Comparison of ENCODE assay signal across 8 mouse cellular contexts in the genomic region with DNA sequence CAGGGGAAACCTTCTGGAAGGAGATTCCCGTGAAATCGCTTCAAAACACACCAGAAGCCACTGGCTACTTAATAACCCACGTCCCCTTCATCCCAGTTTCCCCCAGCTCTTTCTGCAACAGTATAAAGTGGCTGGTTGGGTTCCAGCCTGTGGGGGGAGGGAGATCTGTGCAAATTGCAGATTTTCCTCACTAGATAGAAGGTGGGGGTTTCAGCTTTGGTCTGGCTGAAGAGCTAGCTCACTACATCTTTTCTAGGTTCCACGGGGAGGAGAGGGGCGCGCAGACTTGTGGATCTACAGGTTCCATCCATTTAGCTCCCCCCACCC. TPM values are rescaled to one million over a fixed set of nuclear protein-coding genes. Genes with fewer than 3 reads are reported as not detected.
DNase-seq lines count a peak whose midpoint lies in the region; ATAC-seq and TF ChIP-seq lines count a peak whose summit lies in the region.

No protein-coding gene starts in this region.

- no peaks in the 10 kb centered on the region for H3K9me3 ChIP-seq in heart, embryonic 11.5 days (replicated peaks; ENCODE audit: control insufficient read depth, low read length)
- H3K9me3 ChIP-seq in intestine, embryonic 16.5 days (ENCODE audit: control insufficient read depth, low read length): no peaks in the 10 kb centered on the region
- H3K9me3 ChIP-seq in neural tube, embryonic 13.5 days: peaks cover 4% of the 10 kb centered on the region; the same call in 1 of the 2 replicates

- no peak for TF ChIP-seq POLR2A in thymus, adult 2 months (IDR thresholded peaks at IDR 0.05; ENCODE audit: control insufficient read depth, extremely low read depth, insufficient read depth, low read length, poor library complexity)

- H3K4me3 ChIP-seq in heart, embryonic 11.5 days (ENCODE audit: low read depth, low read length): peak overlapping the region; percentile 62
- H3K4me3 ChIP-seq in thymus, adult 2 months (ENCODE audit: control insufficient read depth, insufficient read depth, low read length): peak overlapping the region; percentile 78
- peak overlapping the region; percentile 63 for H3K4me3 ChIP-seq in intestine, embryonic 16.5 days (ENCODE audit: low read length)
- peak overlapping the region; percentile 66 for H3K4me3 ChIP-seq in neural tube, embryonic 13.5 days

- H3K9ac ChIP-seq in heart, embryonic 11.5 days (ENCODE audit: low read depth, low read length): no peak overlapping the region
- peak overlapping the region; percentile 66; the same call in 1 of the 2 replicates for H3K9ac ChIP-seq in intestine, embryonic 16.5 days (ENCODE audit: low read depth, low read length)
- H3K9ac ChIP-seq in neural tube, embryonic 13.5 days: peak overlapping the region; percentile 75

- peak overlapping the region; percentile 95 for H3K4me2 ChIP-seq in heart, embryonic 11.5 days
- H3K4me2 ChIP-seq in intestine, embryonic 16.5 days (ENCODE audit: low read depth, low read length): peak overlapping the region; percentile 87
- peak overlapping the region; percentile 95 for H3K4me2 ChIP-seq in neural tube, embryonic 13.5 days

- H3K27ac ChIP-seq in heart, embryonic 11.5 days (ENCODE audit: low read depth, low read length): no peak overlapping the region
- H3K27ac ChIP-seq in thymus, adult 2 months (ENCODE audit: control insufficient read depth, insufficient read depth, low read length): peak overlapping the region; percentile 78; the same call in 1 of the 2 replicates
- no peak overlapping the region for H3K27ac ChIP-seq in intestine, embryonic 16.5 days (ENCODE audit: low read length)
- H3K27ac ChIP-seq in neural tube, embryonic 13.5 days (replicated peaks): no peak overlapping the region

- DNase-seq in heart, adult 8-10 months (ENCODE audit: low spot score): no peak
- DNase-seq in thymus, adult 2 months: peak; percentile 44
- no peak for DNase-seq in thymus, postnatal 4 days
- no peak for DNase-seq in adrenal gland, adult 18-20 months (ENCODE audit: low spot score in 2 of 2)

- no peaks in the 10 kb centered on the region for H3K4me1 ChIP-seq in heart, embryonic 11.5 days (ENCODE audit: control insufficient read depth, insufficient read depth, low read length)
- peaks cover 12% of the 10 kb centered on the region for H3K4me1 ChIP-seq in thymus, adult 2 months (replicated peaks; ENCODE audit: control insufficient read depth, insufficient read depth, low read length)
- H3K4me1 ChIP-seq in intestine, embryonic 16.5 days (ENCODE audit: control insufficient read depth, insufficient read depth, low read length): peaks cover 6% of the 10 kb centered on the region; the same call in 1 of the 2 replicates
- peaks cover 21% of the 10 kb centered on the region for H3K4me1 ChIP-seq in neural tube, embryonic 13.5 days (replicated peaks)

- TF ChIP-seq CTCF in thymus, adult 2 months (IDR thresholded peaks at IDR 0.05; ENCODE audit: borderline replicate concordance, control insufficient read depth, extremely low read depth, insufficient read depth, low read length, poor library complexity): no peak

- under 1% methylated on average over 6 of the region's 6 CpGs for WGBS in heart, embryonic 11.5 days (ENCODE audit: insufficient replicate concordance)
- WGBS in thymus, adult 2 months: under 1% methylated on average over 6 of the region's 6 CpGs
- 0% methylated on average over 6 of the region's 6 CpGs for WGBS in intestine, embryonic 16.5 days
- WGBS in neural tube, embryonic 13.5 days: 0% methylated on average over 6 of the region's 6 CpGs

- no peaks in the 10 kb centered on the region; the same call in 1 of the 2 replicates for H3K27me3 ChIP-seq in heart, embryonic 11.5 days (ENCODE audit: control insufficient read depth, insufficient read depth, low read length)
- H3K27me3 ChIP-seq in thymus, adult 2 months (ENCODE audit: control insufficient read depth, insufficient read depth, low read length): no peaks in the 10 kb centered on the region
- H3K27me3 ChIP-seq in intestine, embryonic 16.5 days (replicated peaks; ENCODE audit: control insufficient read depth, insufficient read depth, low read length): peaks cover 12% of the 10 kb centered on the region; the same call in 1 of the 2 replicates
- peaks cover 33% of the 10 kb centered on the region for H3K27me3 ChIP-seq in neural tube, embryonic 13.5 days

- no peaks in the 10 kb centered on the region for H3K36me3 ChIP-seq in heart, embryonic 11.5 days (ENCODE audit: control insufficient read depth, insufficient read depth, low read length)
- no peaks in the 10 kb centered on the region for H3K36me3 ChIP-seq in thymus, adult 2 months (ENCODE audit: control insufficient read depth, insufficient read depth, low read length)
- H3K36me3 ChIP-seq in intestine, embryonic 16.5 days (ENCODE audit: control insufficient read depth, insufficient read depth, low read length): no peaks in the 10 kb centered on the region
- H3K36me3 ChIP-seq in neural tube, embryonic 13.5 days: no peaks in the 10 kb centered on the region

- ATAC-seq in heart, embryonic 11.5 days (replicated peaks; ENCODE audit: insufficient number of reproducible peaks, low FRiP score, low TSS enrichment): no peak
- ATAC-seq in intestine, embryonic 16.5 days: peak; percentile 18; the same call in 1 of the 2 replicates
- ATAC-seq in neural tube, embryonic 13.5 days (ENCODE audit: low read depth): peak; percentile 13
- ATAC-seq in monocyte, adult 5-6 weeks (replicated peaks; ENCODE audit: insufficient number of reproducible peaks, low FRiP score, low TSS enrichment, poor library complexity, severe bottlenecking): no peak

RNA-seq across cellular contexts. Expression of gene Dock10, which starts 0.7 kb away (rescaled TPM):
- polyA plus RNA-seq in heart, embryonic 11.5 days (2014; fragmentation: Nextera tagmentation; extraction: Ambion mirVana): 3.6 and 3.7 TPM in 2 replicates
- total RNA-seq in heart, adult 8-10 months (2022): 1 to 10 TPM; 3.5 to 4.8 (median 4.3) TPM
- polyA plus RNA-seq in thymus, adult 2 months (2012; rRNA removed): 32.3 and 36.5 TPM in 2 replicates
- polyA plus RNA-seq in intestine, embryonic 16.5 days (2015; fragmentation: Nextera tagmentation; extraction: Ambion mirVana): 3.3 and 3.7 TPM in 2 replicates
- 3.7 and 5.0 TPM in 2 replicates for polyA plus RNA-seq in neural tube, embryonic 13.5 days (2015; fragmentation: Nextera tagmentation; extraction: Ambion mirVana)
- 10 to 100 TPM; 21.6 to 25.0 TPM for total RNA-seq in adrenal gland, adult 18-20 months (2021)
- total RNA-seq in monocyte, adult 5-6 weeks (2017): 171 to 265 TPM (median 188 TPM) in 3 replicates

Comparison
In these comparisons a context has a peak if more than half of its experiments do, and no peak if none do; other contexts are left out.
1. ATAC-seq: peak in intestine, embryonic 16.5 days (single experiment) and neural tube, embryonic 13.5 days (single experiment); none in heart, embryonic 11.5 days (single experiment) and monocyte, adult 5-6 weeks (single experiment).
2. Peak in every context shown above with its lines, with median percentiles within 50 percentile points of each other: H3K4me2 ChIP-seq and H3K4me3 ChIP-seq.